In genomic region chr6:50940641-50941398, GRCm38 (mm10) we compare ENCODE assay signal across 11 mouse cellular contexts.
DNase-seq lines count a peak whose midpoint lies in the region; ATAC-seq and TF ChIP-seq lines count a peak whose summit lies in the region.
"Had no signal": no experiment of that assay in that cellular context is flagged by ENCODE, and none has a peak within 500 bp of the region (broad histone marks: within the 10 kb centered on the region; RNA-seq: fewer than 3 reads in every experiment).

No protein-coding gene starts in this region.

- intact Hi-C loops in heart, adult 2 months (cut with DNase I), result no loop called here

- H3K9me3 ChIP-seq in midbrain, embryonic 10.5 days (replicated peaks), result no peaks in the 10 kb centered on the region
- no peaks in the 10 kb centered on the region for H3K9me3 ChIP-seq in midbrain, postnatal 0 days (ENCODE audit: low read length)
- H3K9me3 ChIP-seq in intestine, embryonic 16.5 days (ENCODE audit: control insufficient read depth, low read length), result no peaks in the 10 kb centered on the region

- no peak overlapping the region for H3K9ac ChIP-seq in midbrain, postnatal 0 days (replicated peaks; ENCODE audit: low read length, poor library complexity, severe bottlenecking)
- H3K9ac ChIP-seq in heart, adult 2 months (ENCODE audit: low read depth, low read length), result no peak overlapping the region
- no peak overlapping the region for H3K9ac ChIP-seq in intestine, embryonic 16.5 days (ENCODE audit: low read depth, low read length)
- H3K9ac ChIP-seq: lung, embryonic 14.5 days had no signal

- 85% methylated on average over 10 of the region's 10 CpGs for WGBS in midbrain, embryonic 10.5 days
- 69% methylated on average over 10 of the region's 10 CpGs for WGBS in midbrain, postnatal 0 days
- WGBS in heart, adult 2 months, result 72% methylated on average over 10 of the region's 10 CpGs
- WGBS in intestine, embryonic 16.5 days, result 62% methylated on average over 10 of the region's 10 CpGs

- no peak for ATAC-seq in midbrain, postnatal 0 days (ENCODE audit: low FRiP score)
- 0 out of 2 replicates have a peak, but pooled peaks have one; percentile 38 for ATAC-seq in intestine, embryonic 16.5 days
- ATAC-seq: hindbrain, postnatal 0 days had no signal

- TF ChIP-seq EP300 in heart, adult 2 months (IDR thresholded peaks at IDR 0.05; ENCODE audit: insufficient read depth, low read depth, low read length), result no peak

- no peaks in the 10 kb centered on the region for H3K79me2 ChIP-seq in heart, adult 2 months (replicated peaks; ENCODE audit: control insufficient read depth, insufficient read depth, low read length)

- H3K36me3 ChIP-seq in midbrain, embryonic 10.5 days, result no peaks in the 10 kb centered on the region
- H3K36me3 ChIP-seq in midbrain, postnatal 0 days (ENCODE audit: insufficient read depth, low read length), result no peaks in the 10 kb centered on the region
- no peaks in the 10 kb centered on the region for H3K36me3 ChIP-seq in heart, adult 2 months (ENCODE audit: control insufficient read depth, insufficient read depth, low read length)
- no peaks in the 10 kb centered on the region for H3K36me3 ChIP-seq in intestine, embryonic 16.5 days (ENCODE audit: control insufficient read depth, insufficient read depth, low read length)

- no peak for DNase-seq in midbrain, embryonic 10.5 days (ENCODE audit: low spot score)
- no peak for DNase-seq in midbrain, postnatal 0 days (ENCODE audit: low spot score)
- DNase-seq in heart, adult 2 months, result peak; percentile 34 to 43
- no peak for DNase-seq in layer of hippocampus, adult 11-12 months (ENCODE audit: low spot score)
- DNase-seq in embryo, embryonic 9.5 days (ENCODE audit: extremely low spot score), result no peak
- no peak for DNase-seq in T-cell, adult 2 months (ENCODE audit: low spot score)
- DNase-seq: cerebellum, adult 11-12 months; retina, postnatal 1 day had no signal

- H3K4me2 ChIP-seq in midbrain, postnatal 0 days (ENCODE audit: low read depth, low read length, poor library complexity, severe bottlenecking), result no peak overlapping the region
- H3K4me2 ChIP-seq in intestine, embryonic 16.5 days (ENCODE audit: low read depth, low read length), result no peak overlapping the region
- H3K4me2 ChIP-seq: lung, embryonic 14.5 days had no signal

- no peak for TF ChIP-seq CTCF in midbrain, postnatal 0 days (IDR thresholded peaks at IDR 0.05)
- TF ChIP-seq CTCF in heart, adult 2 months (IDR thresholded peaks at IDR 0.05), result no peak

- no peak overlapping the region for H3K4me3 ChIP-seq in midbrain, embryonic 10.5 days
- no peak overlapping the region for H3K4me3 ChIP-seq in midbrain, postnatal 0 days (ENCODE audit: low read depth, low read length)
- H3K4me3 ChIP-seq in heart, adult 2 months, result no peak overlapping the region
- no peak overlapping the region for H3K4me3 ChIP-seq in intestine, embryonic 16.5 days (ENCODE audit: low read length)

- peaks cover 33% of the 10 kb centered on the region for H3K4me1 ChIP-seq in midbrain, embryonic 10.5 days
- no peaks in the 10 kb centered on the region for H3K4me1 ChIP-seq in midbrain, postnatal 0 days (ENCODE audit: insufficient read depth, low read length)
- H3K4me1 ChIP-seq in heart, adult 2 months (ENCODE audit: control insufficient read depth, insufficient read depth, low read length), result peaks cover 3% of the 10 kb centered on the region
- H3K4me1 ChIP-seq in intestine, embryonic 16.5 days (ENCODE audit: control insufficient read depth, insufficient read depth, low read length), result no peaks in the 10 kb centered on the region

- TF ChIP-seq POLR2A in heart, adult 2 months (IDR thresholded peaks at IDR 0.05; ENCODE audit: insufficient read depth, low read depth, low read length), result no peak

- H3K27me3 ChIP-seq in midbrain, embryonic 10.5 days (ENCODE audit: low read depth, poor library complexity, severe bottlenecking), result no peaks in the 10 kb centered on the region
- no peaks in the 10 kb centered on the region for H3K27me3 ChIP-seq in midbrain, postnatal 0 days (ENCODE audit: insufficient read depth, low read length)
- no peaks in the 10 kb centered on the region for H3K27me3 ChIP-seq in heart, adult 2 months (ENCODE audit: control insufficient read depth, insufficient read depth, low read length)
- H3K27me3 ChIP-seq in intestine, embryonic 16.5 days (replicated peaks; ENCODE audit: control insufficient read depth, insufficient read depth, low read length), result no peaks in the 10 kb centered on the region

- peak overlapping the region; percentile 69 for H3K27ac ChIP-seq in midbrain, embryonic 10.5 days (replicated peaks)
- no peak overlapping the region for H3K27ac ChIP-seq in midbrain, postnatal 0 days (ENCODE audit: low read depth, low read length)
- peak overlapping the region; percentile 50 for H3K27ac ChIP-seq in heart, adult 2 months
- H3K27ac ChIP-seq in intestine, embryonic 16.5 days (ENCODE audit: low read length), result peak overlapping the region; percentile 5
- H3K27ac ChIP-seq: hindbrain, postnatal 0 days had no signal

Comparison
In these comparisons a context has a peak if more than half of its experiments do, and no peak if none do; other contexts are left out.
1. DNase-seq: peak in heart, adult 2 months (2 of 2); none in midbrain, embryonic 10.5 days (single experiment), midbrain, postnatal 0 days (single experiment), layer of hippocampus, adult 11-12 months (single experiment), embryo, embryonic 9.5 days (single experiment) and T-cell, adult 2 months (single experiment).